Mouse (Mus musculus) erythroblast, embryonic 14.5 days (primary cell): ENCODE results near the gene Tfam.

Experiments used
- GATA1 ChIP-seq: IDR thresholded peaks from 2 replicates; pipeline ENCODE4 v1.6.1; 2012; ENCODE audit warnings: low read length, inconsistent platforms, mixed read lengths
- TAL1 ChIP-seq: IDR thresholded peaks from 3 replicates; pipeline ENCODE4 v1.6.1; 2012; ENCODE audit warnings: low read length, inconsistent platforms, mixed read lengths

GRCm38 (mm10) chr10:71188681-71189080 is 49.4 kb downstream of the Tfam start:
- TF ChIP-seq GATA1 = no peak
- no peak for TF ChIP-seq TAL1
